Mouse (Mus musculus): ENCODE results near the gene Gm42906. TPM values are rescaled to one million over a fixed set of nuclear protein-coding genes. Genes with fewer than 3 reads are reported as not detected.

Gene Gm42906
- total RNA-seq (2021): not detected
- long read RNA-seq, partial matches to known transcripts: 0 of 8 reads
- long read RNA-seq, other reads (novel, unspliced or antisense): 8 of 8 reads

GRCm38 (mm10) chr5:151428113-151428756 is at the start of gene Gm42906:
TSS of gene Gm42906 (minus strand) at chr5:151428163.
- no peak for DNase-seq (ENCODE audit: low spot score in 2 of 2)

DNA sequence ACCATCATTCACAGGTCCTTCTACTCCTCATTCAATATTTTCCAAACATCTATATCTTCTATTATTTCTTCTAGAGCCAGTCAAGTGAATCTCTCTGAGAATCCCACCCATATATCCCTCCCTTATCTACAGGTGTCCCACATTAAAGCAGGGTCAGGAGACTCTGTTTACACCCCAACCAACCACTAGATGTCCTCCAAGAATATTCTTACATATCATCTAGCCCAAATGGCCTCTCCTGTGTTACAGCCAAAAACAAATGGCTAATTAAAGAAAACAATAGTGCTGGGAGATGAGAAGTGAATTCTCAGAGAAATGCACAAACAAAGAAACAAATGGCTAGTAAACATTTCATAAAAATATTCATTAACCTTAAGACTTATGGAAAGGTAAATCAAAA is 17.7 kb upstream of the Gm42906 start:
- no peak for DNase-seq (ENCODE audit: low spot score in 2 of 2)

- DNase-seq (ENCODE audit: low spot score in 2 of 2): no peak
These were observed 7.1 kb upstream of the Gm42906 start for GRCm38 (mm10) chr5:151435106-151435505.

- DNase-seq (ENCODE audit: low spot score in 2 of 2): no peak
These were observed 1.5 kb downstream of the Gm42906 start for GRCm38 (mm10) chr5:151426466-151426865.

GRCm38 (mm10) chr5:151422692-151423091 is 5.3 kb downstream of the Gm42906 start:
- no peak for DNase-seq (ENCODE audit: low spot score in 2 of 2)

DNA sequence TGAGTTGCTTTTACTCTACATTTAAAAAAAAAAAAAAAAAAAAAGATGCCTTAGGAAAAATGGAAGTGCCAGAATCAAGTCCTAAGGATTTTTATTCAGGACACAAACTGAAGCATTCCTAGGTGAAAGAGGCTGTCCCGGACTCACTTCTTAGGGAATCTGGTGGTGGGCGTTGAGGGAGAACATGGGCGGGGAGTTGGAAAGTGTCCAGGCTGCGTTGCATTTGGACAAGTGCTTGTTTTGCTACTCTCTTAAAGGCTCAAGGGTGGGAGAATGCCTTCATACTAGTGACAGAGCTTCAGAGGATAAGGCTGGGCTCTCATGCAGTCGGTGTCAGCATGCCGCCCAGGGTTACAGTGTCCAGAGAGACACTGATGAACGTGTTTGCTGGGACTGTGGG is 6.1 kb downstream of the Gm42906 start:
- DNase-seq (ENCODE audit: low spot score in 2 of 2): peak; percentile 9 to 20

GRCm38 (mm10) chr5:151418551-151418950 is 9.4 kb downstream of the Gm42906 start:
- DNase-seq (ENCODE audit: low spot score in 2 of 2): no peak

- no peak for DNase-seq (ENCODE audit: low spot score in 2 of 2)
These were observed 10.4 kb downstream of the Gm42906 start for GRCm38 (mm10) chr5:151417421-151418038.

DNA sequence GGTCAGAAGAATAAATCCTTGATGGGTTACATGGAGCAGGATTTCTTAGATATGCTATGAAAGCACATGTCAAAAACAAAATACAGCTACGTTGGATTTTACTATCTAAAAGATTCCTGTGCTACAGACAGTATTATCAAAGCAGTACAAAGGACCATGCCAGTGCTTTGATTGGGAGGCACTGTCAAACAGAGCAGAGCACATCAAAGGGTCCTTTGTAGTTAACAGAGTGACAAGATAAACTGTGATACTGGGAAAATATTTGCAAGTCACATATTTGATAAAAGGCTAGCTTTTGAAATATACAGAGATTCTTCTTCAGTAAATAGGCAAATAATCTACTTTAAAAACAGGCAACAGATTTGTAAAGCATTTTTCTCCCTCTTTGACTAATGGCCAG is 11.0 kb downstream of the Gm42906 start:
- DNase-seq (ENCODE audit: low spot score in 2 of 2): no peak

GRCm38 (mm10) chr5:151413617-151414016 is 14.3 kb downstream of the Gm42906 start:
- no peak for DNase-seq (ENCODE audit: low spot score in 2 of 2)

DNA sequence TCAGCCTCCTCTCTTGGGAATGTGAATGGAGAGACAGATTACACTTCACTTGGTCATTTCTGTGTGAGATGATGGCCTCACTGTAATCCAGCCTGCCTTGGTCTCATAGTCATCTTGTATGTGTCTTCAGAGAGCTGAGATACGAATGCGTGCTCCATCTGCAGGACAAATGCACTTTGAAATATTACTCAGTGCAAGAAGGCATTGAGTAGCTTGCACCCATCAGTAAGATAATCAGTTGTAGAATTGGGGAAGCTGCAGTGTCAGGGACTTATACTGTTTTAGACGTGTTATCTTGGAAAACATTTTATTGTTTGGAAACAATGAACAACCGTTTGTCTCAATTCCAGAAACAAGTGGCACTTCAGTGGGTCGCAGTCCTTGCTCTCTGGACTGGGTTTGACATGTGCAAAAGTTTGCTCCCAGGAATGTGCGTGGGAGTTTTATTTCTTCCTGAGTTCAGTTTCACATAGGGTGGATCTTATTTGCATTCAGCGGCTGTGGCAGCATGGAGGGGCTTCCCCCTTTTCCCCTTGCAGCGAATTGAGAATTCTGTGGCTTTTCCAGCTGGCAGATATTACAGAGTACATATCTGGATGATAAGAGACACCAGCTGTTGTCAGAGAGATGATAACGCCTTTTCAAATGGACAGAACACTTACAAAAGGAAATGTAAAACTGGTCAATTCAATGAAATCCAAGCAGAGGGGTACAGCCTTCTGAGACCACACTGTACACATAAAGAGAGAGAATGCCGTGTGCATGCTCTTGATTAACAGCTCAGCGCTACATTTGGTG is 15.1 kb downstream of the Gm42906 start:
- DNase-seq (ENCODE audit: low spot score in 2 of 2): no peak

- no peak for DNase-seq (ENCODE audit: low spot score in 2 of 2)
These were observed 18.0 kb downstream of the Gm42906 start for GRCm38 (mm10) chr5:151410006-151410405.

DNA sequence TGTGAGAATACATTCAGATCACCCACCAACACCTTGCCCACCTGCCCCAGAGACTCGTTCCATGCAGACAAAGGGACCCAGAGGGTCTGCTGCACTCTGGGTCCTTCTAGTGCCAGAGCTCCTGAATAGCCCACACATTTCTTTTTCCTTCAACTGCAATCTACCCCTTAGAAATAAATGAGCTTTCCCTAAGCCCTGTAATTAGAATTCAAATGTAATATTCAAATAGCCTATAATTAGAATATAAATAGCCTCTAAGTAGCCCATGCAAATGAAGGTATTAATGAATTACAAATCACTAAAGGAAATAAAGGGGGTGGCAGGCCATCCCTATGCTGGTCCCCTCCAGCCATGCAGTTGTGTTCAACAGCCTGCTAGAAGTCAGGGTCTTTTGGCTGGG is 18.7 kb downstream of the Gm42906 start:
- no peak for DNase-seq (ENCODE audit: low spot score in 2 of 2)

GRCm38 (mm10) chr5:151408124-151408900 is 19.7 kb downstream of the Gm42906 start:
- no peak for DNase-seq (ENCODE audit: low spot score in 2 of 2)

GRCm38 (mm10) chr5:151407493-151407892 is 20.5 kb downstream of the Gm42906 start:
- no peak for DNase-seq (ENCODE audit: low spot score in 2 of 2)

DNA sequence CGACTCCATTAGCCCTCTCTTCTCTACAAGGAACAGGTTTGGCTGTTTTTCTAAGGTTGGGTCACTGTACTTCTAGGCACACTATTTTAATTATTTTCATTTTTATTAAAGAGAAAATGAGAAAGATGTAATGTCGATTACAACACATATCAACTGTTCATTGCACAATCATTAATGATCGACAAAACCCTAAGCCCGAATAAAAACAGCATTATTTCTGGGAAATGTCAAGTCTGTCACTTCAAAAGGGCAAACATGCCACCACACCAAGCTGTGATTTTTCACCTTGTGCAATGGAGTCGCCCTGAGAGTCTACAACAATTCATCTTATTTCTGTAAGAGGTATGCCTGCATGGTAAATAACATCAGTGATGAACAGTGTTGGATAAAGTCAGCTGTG is 21.7 kb downstream of the Gm42906 start:
- no peak for DNase-seq (ENCODE audit: low spot score in 2 of 2)

DNA sequence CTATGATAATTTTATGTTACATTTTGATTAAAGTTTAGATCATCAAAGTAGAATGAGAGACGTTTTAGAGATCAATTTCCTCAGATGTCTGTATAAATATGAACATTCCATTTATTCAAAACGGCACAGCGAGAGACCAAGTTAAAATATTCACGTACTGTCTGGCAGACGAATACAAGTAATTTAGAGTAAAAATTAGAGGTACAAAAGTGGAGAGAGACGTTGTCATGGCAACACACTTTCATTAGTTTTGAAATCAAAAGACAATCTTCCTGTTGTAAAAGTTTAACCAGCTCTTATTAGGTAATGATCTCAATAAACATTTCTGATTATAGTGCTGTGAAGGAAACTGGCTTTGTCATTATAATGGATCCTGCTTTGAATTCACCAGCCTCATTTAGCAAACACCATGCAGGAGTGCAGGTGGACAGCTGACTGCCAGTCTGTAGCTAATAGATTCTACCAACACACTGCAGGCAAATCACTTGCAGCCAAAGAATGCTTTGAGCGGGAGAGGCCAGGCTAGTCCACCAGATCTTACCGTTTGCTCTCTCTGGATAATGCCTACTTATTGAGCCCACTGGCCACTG is 22.6 kb downstream of the Gm42906 start:
- DNase-seq (ENCODE audit: low spot score in 2 of 2): no peak

GRCm38 (mm10) chr5:151403586-151403985 is 24.4 kb downstream of the Gm42906 start:
- no peak for DNase-seq (ENCODE audit: low spot score in 2 of 2)

DNA sequence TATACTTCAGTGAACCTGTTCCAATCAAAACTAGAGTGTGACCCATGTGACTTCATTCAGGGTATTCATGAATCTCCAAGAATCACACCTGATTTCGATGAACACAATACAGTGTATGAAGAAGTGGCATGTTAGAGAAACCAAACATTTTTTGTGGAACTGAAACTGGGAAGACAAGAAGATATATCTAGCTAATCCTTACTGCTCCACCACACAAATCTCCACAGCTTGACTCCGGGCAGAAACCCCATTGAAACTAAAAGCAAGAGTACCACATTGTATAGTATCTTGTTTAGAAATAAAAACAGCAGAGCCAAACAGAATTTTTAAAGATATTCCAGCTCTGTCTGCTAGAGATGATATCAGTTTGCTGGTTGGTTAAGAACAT is 27.4 kb downstream of the Gm42906 start:
- no peak for DNase-seq (ENCODE audit: low spot score in 2 of 2)

DNA sequence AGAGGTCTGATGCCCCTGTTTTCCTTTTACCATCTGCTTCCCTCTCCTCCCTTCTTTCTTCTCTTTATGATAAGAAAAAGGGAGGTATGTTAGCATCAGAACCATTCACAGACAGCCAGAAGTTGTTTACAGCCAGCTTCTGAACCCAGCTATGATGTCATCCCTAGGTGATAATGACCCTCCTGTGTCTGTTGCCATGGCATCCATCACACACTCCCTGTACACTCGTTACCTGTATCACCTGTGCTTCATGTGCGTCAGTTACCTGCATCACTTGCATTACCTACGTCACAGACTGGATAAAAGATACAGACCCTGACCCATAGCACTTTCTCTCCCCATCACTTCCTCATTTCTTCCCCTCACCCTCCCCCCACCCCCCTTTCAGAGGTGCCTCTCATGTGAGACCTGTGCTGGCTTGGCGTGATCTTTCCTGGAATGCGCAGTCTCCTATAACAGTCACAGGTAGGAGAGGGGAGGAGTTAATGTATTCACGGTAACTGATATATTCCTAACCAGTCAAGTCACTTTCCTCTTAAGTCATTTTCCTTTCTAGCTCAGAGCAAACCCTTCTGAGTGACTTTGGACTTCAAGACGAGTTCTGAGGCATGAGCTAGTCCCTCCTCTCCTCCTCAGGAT is 27.9 kb downstream of the Gm42906 start:
- no peak for DNase-seq (ENCODE audit: low spot score in 2 of 2)

DNA sequence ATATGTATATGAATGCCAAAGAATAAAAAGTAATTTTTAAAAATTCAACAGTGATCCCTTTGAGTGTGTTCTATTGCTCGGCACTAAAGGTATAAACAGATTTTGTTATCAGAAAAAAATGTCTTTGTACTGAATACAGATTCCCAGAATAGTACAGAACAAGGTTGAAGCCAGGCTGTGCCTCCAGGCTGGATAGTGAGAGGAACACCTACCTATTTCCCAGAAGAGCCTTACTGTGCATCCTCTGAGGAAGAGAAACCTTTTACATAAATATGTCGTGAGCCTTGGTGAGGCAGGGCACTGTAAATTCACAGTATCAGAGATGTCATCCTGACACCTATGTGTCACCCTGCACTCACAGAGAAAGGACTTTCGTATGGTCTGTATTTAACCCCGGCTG is 31.8 kb downstream of the Gm42906 start:
- DNase-seq (ENCODE audit: low spot score in 2 of 2): no peak
